Comparison of ENCODE assay signal across 12 mouse cellular contexts in the genomic region with DNA sequence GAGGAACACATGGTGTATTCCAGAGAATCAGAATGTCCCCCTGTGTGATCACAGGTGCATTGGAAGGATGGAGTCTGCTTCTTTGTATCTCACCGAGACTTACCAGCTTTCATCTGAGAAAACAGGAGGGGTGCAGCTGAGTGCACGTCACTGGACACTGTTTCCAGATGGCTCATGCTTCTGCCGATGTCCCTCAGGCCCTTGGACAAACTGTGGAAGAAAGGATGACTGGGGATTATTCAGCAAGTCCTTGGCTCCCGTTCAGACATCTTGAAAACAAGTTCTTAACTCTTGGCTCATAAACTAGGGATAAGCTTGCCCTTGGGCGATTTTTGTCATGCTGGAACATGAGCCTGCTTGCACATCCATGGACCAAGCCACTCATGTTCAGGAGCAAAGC. TPM values are rescaled to one million over a fixed set of nuclear protein-coding genes. Genes with fewer than 3 reads are reported as not detected.
DNase-seq lines count a peak whose midpoint lies in the region; ATAC-seq and TF ChIP-seq lines count a peak whose summit lies in the region.
"Had no signal": no experiment of that assay in that cellular context is flagged by ENCODE, and none has a peak within 500 bp of the region (broad histone marks: within the 10 kb centered on the region; RNA-seq: fewer than 3 reads in every experiment).

No protein-coding gene starts in this region.

- TF ChIP-seq CTCF in liver, postnatal 0 days (IDR thresholded peaks at IDR 0.05; ENCODE audit: low read depth): no peak

- no peak for TF ChIP-seq EP300 in liver, postnatal 0 days (IDR thresholded peaks at IDR 0.05; ENCODE audit: low read depth)

- no peak overlapping the region for H3K4me2 ChIP-seq in lung, embryonic 16.5 days (ENCODE audit: low read depth, low read length)
- no peak overlapping the region for H3K4me2 ChIP-seq in liver, embryonic 12.5 days
- H3K4me2 ChIP-seq in liver, postnatal 0 days (ENCODE audit: low read depth, low read length): no peak overlapping the region

- H3K27me3 ChIP-seq in lung, embryonic 16.5 days (ENCODE audit: control insufficient read depth, insufficient read depth, low read depth, low read length): no peaks in the 10 kb centered on the region
- H3K27me3 ChIP-seq in liver, embryonic 12.5 days (replicated peaks): no peaks in the 10 kb centered on the region
- no peaks in the 10 kb centered on the region for H3K27me3 ChIP-seq in liver, postnatal 0 days (ENCODE audit: insufficient read depth, low read length)

- H3K4me3 ChIP-seq in lung, embryonic 16.5 days (ENCODE audit: low read length): no peak overlapping the region
- no peak overlapping the region for H3K4me3 ChIP-seq in liver, embryonic 12.5 days
- no peak overlapping the region for H3K4me3 ChIP-seq in liver, postnatal 0 days (ENCODE audit: low read depth, low read length)

- 0 out of 2 replicates have a peak, but pooled peaks cover 6% of the 10 kb centered on the region for H3K9me3 ChIP-seq in lung, embryonic 16.5 days (ENCODE audit: control insufficient read depth, low read length)
- peaks cover 15% of the 10 kb centered on the region for H3K9me3 ChIP-seq in liver, embryonic 12.5 days (replicated peaks)
- no peaks in the 10 kb centered on the region for H3K9me3 ChIP-seq in liver, postnatal 0 days (ENCODE audit: low read length)

- ATAC-seq in lung, embryonic 16.5 days (ENCODE audit: low read depth): 0 out of 2 replicates have a peak, but pooled peaks have one; percentile 29
- no peak for ATAC-seq in liver, embryonic 12.5 days
- no peak for ATAC-seq in liver, postnatal 0 days

- peak; percentile 35 for DNase-seq in adrenal gland, postnatal 10 days
- no peak for DNase-seq in adrenal gland, postnatal 4 days (ENCODE audit: low spot score in 2 of 2)
- DNase-seq in kidney, postnatal 14 days: peak; percentile 33
- DNase-seq in kidney, adult 8-10 months: no peak
- peak; percentile 99 for DNase-seq in fat pad, adult 2 months (ENCODE audit: extremely low read depth, low read depth, low spot score)
- DNase-seq in liver, postnatal 0 days: no peak
- DNase-seq: B cell, adult 2 months; cerebellum, postnatal 36 days; liver had no signal

- H3K36me3 ChIP-seq in lung, embryonic 16.5 days (ENCODE audit: control insufficient read depth, insufficient read depth, low read length): no peaks in the 10 kb centered on the region
- H3K36me3 ChIP-seq in liver, embryonic 12.5 days: no peaks in the 10 kb centered on the region
- H3K36me3 ChIP-seq in liver, postnatal 0 days (replicated peaks; ENCODE audit: insufficient read depth, low read length): no peaks in the 10 kb centered on the region

- no peak overlapping the region for H3K9ac ChIP-seq in lung, embryonic 16.5 days (ENCODE audit: low read length)
- H3K9ac ChIP-seq in liver, embryonic 12.5 days: no peak overlapping the region
- no peak overlapping the region for H3K9ac ChIP-seq in liver, postnatal 0 days (replicated peaks)

- peaks cover 6% of the 10 kb centered on the region for H3K4me1 ChIP-seq in lung, embryonic 16.5 days (replicated peaks; ENCODE audit: control insufficient read depth, insufficient read depth, low read length)
- H3K4me1 ChIP-seq in liver, embryonic 12.5 days: no peaks in the 10 kb centered on the region
- H3K4me1 ChIP-seq in liver, postnatal 0 days (ENCODE audit: insufficient read depth): no peaks in the 10 kb centered on the region

- 51% methylated on average over 5 of the region's 5 CpGs for WGBS in lung, embryonic 16.5 days
- WGBS in liver, embryonic 12.5 days (ENCODE audit: insufficient replicate concordance): 76% methylated on average over 5 of the region's 5 CpGs
- WGBS in liver, postnatal 0 days (ENCODE audit: insufficient replicate concordance): 79% methylated on average over 5 of the region's 5 CpGs

- H3K27ac ChIP-seq in lung, embryonic 16.5 days (ENCODE audit: low read length): no peak overlapping the region
- no peak overlapping the region for H3K27ac ChIP-seq in liver, embryonic 12.5 days
- no peak overlapping the region for H3K27ac ChIP-seq in liver, postnatal 0 days (ENCODE audit: low read depth)

RNA-seq across cellular contexts. Expression of a gene that starts 8.2 kb away (rescaled TPM):
- total RNA-seq in adrenal gland, postnatal 10 days (2021): 1 to 10 TPM; 7.0 to 7.2 TPM
- total RNA-seq in adrenal gland, postnatal 4 days (2021): 1 to 10 TPM; 4.5 to 5.3 TPM
- 1.2 and 1.6 TPM in 2 replicates for polyA plus RNA-seq in lung, embryonic 16.5 days (2015; fragmentation: Nextera tagmentation; extraction: Ambion mirVana)
- polyA plus RNA-seq in liver, embryonic 12.5 days (2016; fragmentation: Nextera tagmentation; extraction: Ambion mirVana): 0.35 and 0.57 TPM in 2 replicates
- polyA plus RNA-seq in liver, postnatal 0 days (2015; fragmentation: Nextera tagmentation; extraction: Ambion mirVana): 0.11 and 0.21 TPM in 2 replicates

RNA-seq across cellular contexts. Expression of a gene that starts 36.1 kb away (rescaled TPM):
- total RNA-seq in adrenal gland, postnatal 10 days (2021): under 1 TPM in 1 of 2 experiments, not detected in 1; 0.55 TPM
- total RNA-seq in adrenal gland, postnatal 4 days (2021): under 1 TPM; 0.31 to 0.51 TPM
- 1.9 and 2.8 TPM in 2 replicates for polyA plus RNA-seq in lung, embryonic 16.5 days (2015; fragmentation: Nextera tagmentation; extraction: Ambion mirVana)
- 0.13 and 0.18 TPM in 2 replicates for polyA plus RNA-seq in liver, embryonic 12.5 days (2016; fragmentation: Nextera tagmentation; extraction: Ambion mirVana)
- polyA plus RNA-seq in liver, postnatal 0 days (2015; fragmentation: Nextera tagmentation; extraction: Ambion mirVana): not detected in 2 replicates
- polyA plus RNA-seq: small intestine, adult 2 months had no signal

Comparison
In these comparisons a context has a peak if more than half of its experiments do, and no peak if none do; other contexts are left out.
1. DNase-seq: peak in adrenal gland, postnatal 10 days (single experiment), kidney, postnatal 14 days (single experiment) and fat pad, adult 2 months (single experiment); none in adrenal gland, postnatal 4 days (0 of 2), kidney, adult 8-10 months (0 of 2) and liver, postnatal 0 days (single experiment).